Mouse (Mus musculus): ENCODE results near the gene Plce1. TPM values are rescaled to one million over a fixed set of nuclear protein-coding genes. Genes with fewer than 3 reads are reported as not detected.

Plce1 gene
- total and polyA plus RNA-seq, 2 experiments from 2014 or later: 3.0 to 19.5 TPM

DNA sequence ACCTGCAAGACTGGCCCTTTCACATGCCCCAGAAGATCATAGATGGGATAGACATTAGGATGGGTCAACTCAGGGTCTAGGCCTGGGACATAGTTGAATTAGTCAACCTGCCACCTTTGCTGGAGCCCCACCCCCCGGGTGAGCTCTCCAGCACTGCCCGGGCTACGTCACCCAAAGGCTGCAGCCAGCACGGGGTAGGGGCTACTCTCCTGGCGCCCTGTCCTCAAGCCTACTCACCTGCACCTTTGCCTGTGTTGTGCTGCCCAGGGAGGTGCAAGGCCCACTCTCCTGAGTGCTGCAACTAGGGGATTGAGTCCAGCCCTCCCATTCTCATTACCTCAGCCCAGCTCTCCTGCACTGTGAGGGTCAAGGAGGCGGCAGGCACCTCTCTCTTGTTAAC is 225.5 kb downstream of the Plce1 start:
- no peak for DNase-seq (ENCODE audit: low spot score)
- WGBS: 88% methylated on average over 6 of the region's 6 CpGs
- Histone ChIP-seq H3K9me3 (ENCODE audit: low read length) (no peaks in the 10 kb centered on the region), H3K4me3 (ENCODE audit: low read depth, low read length) (no peak overlapping the region), H3K36me3 (ENCODE audit: insufficient read depth, low read length) (no peaks in the 10 kb centered on the region), H3K4me2 (ENCODE audit: low read depth, low read length, poor library complexity, severe bottlenecking) (no peak overlapping the region), H3K27me3 (ENCODE audit: insufficient read depth, low read length) (no peaks in the 10 kb centered on the region), H3K27ac (ENCODE audit: low read depth, low read length) (no peak overlapping the region), H3K9ac (replicated peaks; ENCODE audit: low read length, poor library complexity, severe bottlenecking) (no peak overlapping the region), H3K4me1 (ENCODE audit: insufficient read depth, low read length) (no peaks in the 10 kb centered on the region)
- ATAC-seq (ENCODE audit: low FRiP score): no peak
- no peak for TF ChIP-seq CTCF (IDR thresholded peaks at IDR 0.05)

DNA sequence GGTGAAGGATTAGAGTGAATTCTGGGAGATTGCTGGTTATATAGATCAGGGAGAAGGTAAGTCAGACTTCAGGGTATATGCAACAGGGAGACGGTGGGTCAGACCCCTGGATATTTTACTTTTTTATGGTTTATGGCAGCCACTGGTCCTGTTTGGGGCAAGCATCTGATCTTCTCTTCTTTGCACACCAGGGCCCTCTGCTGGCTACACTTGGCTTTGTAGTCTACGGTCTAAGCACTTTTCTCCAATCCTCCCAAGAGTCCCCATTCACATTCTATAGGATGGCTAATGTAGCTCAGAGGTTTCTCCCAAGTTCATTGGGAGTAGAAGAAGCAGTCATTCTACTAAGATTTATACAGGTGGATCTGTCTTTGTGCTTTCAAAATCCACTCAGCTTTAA is 228.5 kb downstream of the Plce1 start:
- H3K4me1 ChIP-seq (ENCODE audit: insufficient read depth, low read length): no peaks in the 10 kb centered on the region
- WGBS: 86% methylated on average over 2 of the region's 2 CpGs
- ATAC-seq (ENCODE audit: low FRiP score) (no peak), DNase-seq (ENCODE audit: low spot score) (no peak)
- H3K36me3 ChIP-seq (ENCODE audit: insufficient read depth, low read length): no peaks in the 10 kb centered on the region
- no peak overlapping the region for H3K4me2 ChIP-seq (ENCODE audit: low read depth, low read length, poor library complexity, severe bottlenecking)
- H3K4me3 ChIP-seq (ENCODE audit: low read depth, low read length): no peak overlapping the region
- H3K27ac ChIP-seq (ENCODE audit: low read depth, low read length): no peak overlapping the region
- no peak overlapping the region for H3K9ac ChIP-seq (replicated peaks; ENCODE audit: low read length, poor library complexity, severe bottlenecking)
- H3K9me3 ChIP-seq (ENCODE audit: low read length): no peaks in the 10 kb centered on the region
- no peaks in the 10 kb centered on the region for H3K27me3 ChIP-seq (ENCODE audit: insufficient read depth, low read length)
- TF ChIP-seq CTCF (IDR thresholded peaks at IDR 0.05): peak; percentile 37

DNA sequence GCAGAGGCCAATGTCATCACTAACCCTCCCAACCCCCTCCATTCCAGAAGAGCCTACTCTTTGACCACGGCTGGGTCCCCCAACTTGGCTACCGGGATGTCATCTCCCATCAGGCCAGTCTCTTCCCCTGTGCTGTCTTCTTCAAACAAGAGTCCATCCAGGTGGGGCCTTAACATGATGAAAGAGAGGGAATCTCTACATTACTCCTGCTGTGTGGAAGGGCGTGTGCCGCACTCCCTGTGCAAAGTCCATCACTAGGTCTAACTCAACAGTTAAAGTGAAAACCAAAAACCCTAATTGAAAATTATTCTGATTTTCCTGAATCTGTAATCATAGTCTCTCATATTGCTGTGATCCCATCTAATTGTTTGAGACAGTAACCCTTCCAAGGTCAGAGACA is 240.9 kb downstream of the Plce1 start:
- H3K4me1 ChIP-seq (ENCODE audit: insufficient read depth, low read length): no peaks in the 10 kb centered on the region
- WGBS: 93% methylated on average over 4 of the region's 4 CpGs
- ATAC-seq (ENCODE audit: low FRiP score): no peak
- H3K4me3 ChIP-seq (ENCODE audit: low read depth, low read length): no peak overlapping the region
- DNase-seq (ENCODE audit: low spot score): no peak
- no peak overlapping the region for H3K9ac ChIP-seq (replicated peaks; ENCODE audit: low read length, poor library complexity, severe bottlenecking)
- no peaks in the 10 kb centered on the region for H3K9me3 ChIP-seq (ENCODE audit: low read length)
- H3K27me3 ChIP-seq (ENCODE audit: insufficient read depth, low read length): no peaks in the 10 kb centered on the region
- H3K36me3 ChIP-seq (ENCODE audit: insufficient read depth, low read length): no peaks in the 10 kb centered on the region
- H3K27ac ChIP-seq (ENCODE audit: low read depth, low read length): no peak overlapping the region
- H3K4me2 ChIP-seq (ENCODE audit: low read depth, low read length, poor library complexity, severe bottlenecking): no peak overlapping the region
- no peak for TF ChIP-seq CTCF (IDR thresholded peaks at IDR 0.05)

DNA sequence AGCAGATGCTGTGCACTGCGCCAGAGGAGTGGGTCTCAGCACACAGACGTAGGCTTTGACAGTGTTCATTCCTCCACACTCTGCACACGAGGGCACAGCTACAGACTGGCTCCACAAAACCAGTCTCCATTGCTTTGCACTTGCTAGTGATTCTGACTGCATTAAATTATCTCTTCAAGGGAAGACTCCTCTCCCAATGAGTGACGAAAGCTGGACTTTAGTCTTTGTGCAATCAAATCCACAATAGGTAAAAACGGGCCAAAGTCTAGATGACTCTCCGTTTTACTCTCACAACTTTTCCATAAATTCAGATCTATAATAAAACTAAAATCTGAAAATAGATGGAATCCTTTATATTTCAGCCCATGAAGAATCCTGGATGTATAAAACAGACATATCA is 242.1 kb downstream of the Plce1 start:
- Histone ChIP-seq H3K4me1 (ENCODE audit: insufficient read depth, low read length) (no peaks in the 10 kb centered on the region), H3K4me2 (ENCODE audit: low read depth, low read length, poor library complexity, severe bottlenecking) (no peak overlapping the region), H3K27ac (ENCODE audit: low read depth, low read length) (no peak overlapping the region), H3K27me3 (ENCODE audit: insufficient read depth, low read length) (no peaks in the 10 kb centered on the region), H3K9me3 (ENCODE audit: low read length) (no peaks in the 10 kb centered on the region), H3K4me3 (ENCODE audit: low read depth, low read length) (no peak overlapping the region), H3K36me3 (ENCODE audit: insufficient read depth, low read length) (no peaks in the 10 kb centered on the region), H3K9ac (replicated peaks; ENCODE audit: low read length, poor library complexity, severe bottlenecking) (no peak overlapping the region)
- DNase-seq (ENCODE audit: low spot score) (no peak), ATAC-seq (ENCODE audit: low FRiP score) (no peak)
- TF ChIP-seq CTCF (IDR thresholded peaks at IDR 0.05): no peak
- WGBS: 88% methylated on average over 6 of the region's 6 CpGs

DNA sequence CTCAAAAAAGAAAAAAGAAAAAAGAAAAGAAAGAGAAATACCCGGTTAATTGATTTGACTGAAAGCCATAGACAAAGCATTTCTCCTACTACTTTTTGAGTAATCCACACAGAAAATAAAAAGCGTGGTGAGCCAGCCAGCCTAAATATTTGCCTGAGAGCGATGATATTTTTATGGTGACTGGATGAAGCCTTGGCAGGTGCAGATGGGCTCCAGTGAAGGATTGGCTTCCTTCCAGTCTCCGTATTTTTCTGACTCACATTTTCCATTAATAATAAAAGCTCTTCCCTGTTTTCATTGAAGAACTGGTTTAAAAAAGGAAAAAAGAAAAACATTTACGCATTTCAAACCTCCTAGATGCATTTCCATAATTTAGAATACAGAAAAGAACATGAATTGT is 243.1 kb downstream of the Plce1 start:
- no peaks in the 10 kb centered on the region for H3K4me1 ChIP-seq (ENCODE audit: insufficient read depth, low read length)
- WGBS: 27% methylated on average over 5 of the region's 5 CpGs
- no peaks in the 10 kb centered on the region for H3K9me3 ChIP-seq (ENCODE audit: low read length)
- H3K4me2 ChIP-seq (ENCODE audit: low read depth, low read length, poor library complexity, severe bottlenecking): no peak overlapping the region
- H3K36me3 ChIP-seq (ENCODE audit: insufficient read depth, low read length): no peaks in the 10 kb centered on the region
- peak; percentile 43 for DNase-seq (ENCODE audit: low spot score)
- H3K4me3 ChIP-seq (ENCODE audit: low read depth, low read length): no peak overlapping the region
- H3K9ac ChIP-seq (replicated peaks; ENCODE audit: low read length, poor library complexity, severe bottlenecking): no peak overlapping the region
- H3K27me3 ChIP-seq (ENCODE audit: insufficient read depth, low read length): no peaks in the 10 kb centered on the region
- ATAC-seq (ENCODE audit: low FRiP score): no peak
- TF ChIP-seq CTCF (IDR thresholded peaks at IDR 0.05): no peak
- H3K27ac ChIP-seq (ENCODE audit: low read depth, low read length): no peak overlapping the region

DNA sequence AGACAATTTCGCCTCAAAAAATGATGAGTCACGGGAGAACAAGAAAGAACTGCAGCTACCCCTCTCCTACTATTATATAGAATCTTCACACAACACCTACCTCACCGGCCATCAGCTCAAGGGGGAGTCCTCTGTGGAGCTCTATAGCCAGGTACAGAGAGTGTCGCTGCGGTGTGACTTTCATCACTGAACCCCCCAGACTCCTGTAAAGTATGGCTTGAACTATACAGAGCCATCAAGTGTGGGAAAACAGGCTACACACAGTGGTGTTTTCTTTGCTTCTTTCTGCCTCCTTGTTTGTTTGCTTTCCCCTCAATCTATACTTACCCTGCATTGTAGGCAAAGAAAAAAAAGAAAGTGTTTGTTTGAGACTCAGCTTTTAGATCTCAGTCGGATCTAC is 247.9 kb downstream of the Plce1 start:
- no peak overlapping the region for H3K27ac ChIP-seq (ENCODE audit: low read depth, low read length)
- no peaks in the 10 kb centered on the region for H3K27me3 ChIP-seq (ENCODE audit: insufficient read depth, low read length)
- no peak overlapping the region for H3K4me3 ChIP-seq (ENCODE audit: low read depth, low read length)
- no peaks in the 10 kb centered on the region for H3K36me3 ChIP-seq (ENCODE audit: insufficient read depth, low read length)
- DNase-seq (ENCODE audit: low spot score): no peak
- H3K4me2 ChIP-seq (ENCODE audit: low read depth, low read length, poor library complexity, severe bottlenecking): no peak overlapping the region
- 52% methylated on average over 6 of the region's 6 CpGs for WGBS
- no peak for ATAC-seq (ENCODE audit: low FRiP score)
- no peak for TF ChIP-seq CTCF (IDR thresholded peaks at IDR 0.05)
- H3K9me3 ChIP-seq (ENCODE audit: low read length): no peaks in the 10 kb centered on the region
- H3K9ac ChIP-seq (replicated peaks; ENCODE audit: low read length, poor library complexity, severe bottlenecking): no peak overlapping the region
- H3K4me1 ChIP-seq (ENCODE audit: insufficient read depth, low read length): no peaks in the 10 kb centered on the region
